Mouse (Mus musculus): Measurements from ENCODE around the gene 9630041A04Rik. TPM values are rescaled to one million over a fixed set of nuclear protein-coding genes. Genes with fewer than 3 reads are reported as not detected.

9630041A04Rik gene
- polyA plus RNA-seq, 1 experiment from 2014 or later: not detected

DNA sequence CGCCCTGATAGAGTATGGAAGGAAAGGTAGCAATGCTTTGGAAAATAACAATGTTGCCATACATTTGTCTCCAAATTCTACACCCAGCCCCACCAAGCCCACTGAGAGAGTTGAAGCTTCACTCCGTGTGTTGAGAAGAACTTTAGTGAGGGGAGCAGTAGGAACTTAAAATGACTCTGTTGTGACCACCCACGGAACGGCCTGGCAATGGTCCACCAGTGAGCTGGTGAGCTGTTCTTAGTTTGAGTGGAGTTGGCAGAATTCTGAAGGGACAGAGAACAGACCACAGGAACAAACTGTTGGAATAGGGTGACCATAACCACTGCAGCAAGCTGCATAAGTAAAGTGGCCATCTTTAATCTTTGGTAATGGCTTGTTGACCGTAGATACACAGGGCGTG lies 7.0 kb downstream of the 9630041A04Rik start:
- Histone ChIP-seq H3K4me1 (ENCODE audit: control insufficient read depth, insufficient read depth, low read length) (no peaks in the 10 kb centered on the region), H3K27ac (ENCODE audit: low read depth, low read length) (no peak overlapping the region), H3K4me3 (ENCODE audit: low read length) (no peak overlapping the region), H3K4me2 (replicated peaks; ENCODE audit: low read depth, low read length) (no peak overlapping the region), H3K36me3 (ENCODE audit: control insufficient read depth, insufficient read depth, low read length) (no peaks in the 10 kb centered on the region), H3K9ac (ENCODE audit: low read depth, low read length) (no peak overlapping the region), H3K9me3 (ENCODE audit: control insufficient read depth, low read length) (no peaks in the 10 kb centered on the region), H3K27me3 (ENCODE audit: control insufficient read depth, insufficient read depth, low read length) (no peaks in the 10 kb centered on the region)
- ATAC-seq (ENCODE audit: low FRiP score, low TSS enrichment): no peak
- 90% methylated on average over 6 of the region's 6 CpGs for WGBS

DNA sequence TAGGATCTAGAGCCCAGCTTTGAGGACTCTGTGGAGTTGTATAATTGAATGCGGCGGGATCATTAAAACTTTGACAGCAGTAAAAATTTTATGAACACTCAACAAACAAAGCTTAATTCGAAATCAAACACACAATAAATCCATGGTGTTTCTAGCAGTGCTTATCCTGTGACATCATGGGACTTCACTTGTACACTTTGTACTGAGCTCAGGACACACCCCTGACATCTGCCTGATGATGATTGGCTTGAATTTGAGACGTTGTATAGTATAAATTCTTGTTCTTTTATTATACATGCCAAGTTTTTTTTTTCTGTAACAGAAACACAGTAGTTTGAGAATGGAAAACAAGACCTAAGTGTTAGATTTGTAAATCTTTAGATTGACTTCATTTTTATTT lies 8.4 kb downstream of the 9630041A04Rik start:
- no peaks in the 10 kb centered on the region for H3K36me3 ChIP-seq (ENCODE audit: control insufficient read depth, insufficient read depth, low read length)
- no peak overlapping the region for H3K4me2 ChIP-seq (replicated peaks; ENCODE audit: low read depth, low read length)
- H3K27ac ChIP-seq (ENCODE audit: low read depth, low read length): no peak overlapping the region
- H3K27me3 ChIP-seq (ENCODE audit: control insufficient read depth, insufficient read depth, low read length): no peaks in the 10 kb centered on the region
- H3K4me3 ChIP-seq (ENCODE audit: low read length): no peak overlapping the region
- H3K9ac ChIP-seq (ENCODE audit: low read depth, low read length): no peak overlapping the region
- ATAC-seq (ENCODE audit: low FRiP score, low TSS enrichment): no peak
- 72% methylated on average over 4 of the region's 4 CpGs for WGBS
- no peaks in the 10 kb centered on the region for H3K4me1 ChIP-seq (ENCODE audit: control insufficient read depth, insufficient read depth, low read length)
- no peaks in the 10 kb centered on the region for H3K9me3 ChIP-seq (ENCODE audit: control insufficient read depth, low read length)

DNA sequence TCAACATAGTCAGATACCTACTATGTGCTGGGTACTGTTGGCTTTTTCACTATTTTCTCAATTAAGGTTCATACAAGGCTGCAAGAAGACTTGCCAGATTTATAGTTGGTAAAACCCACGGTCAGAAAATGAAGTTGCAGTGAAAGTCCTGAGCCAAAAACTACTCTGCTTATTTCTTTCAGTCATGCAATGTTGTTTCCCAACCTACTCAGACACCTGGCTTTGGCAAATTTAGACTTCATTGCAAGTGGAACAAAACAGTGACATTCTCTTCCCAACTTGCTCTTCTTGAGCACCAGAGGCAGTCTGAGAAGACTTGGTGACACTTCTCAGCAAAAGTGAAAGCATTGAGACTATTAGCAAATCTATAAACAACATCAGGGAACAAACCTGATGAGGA lies 13.7 kb downstream of the 9630041A04Rik start:
- Histone ChIP-seq H3K36me3 (ENCODE audit: control insufficient read depth, insufficient read depth, low read length) (no peaks in the 10 kb centered on the region), H3K4me1 (ENCODE audit: control insufficient read depth, insufficient read depth, low read length) (no peaks in the 10 kb centered on the region), H3K9me3 (ENCODE audit: control insufficient read depth, low read length) (no peaks in the 10 kb centered on the region), H3K4me2 (replicated peaks; ENCODE audit: low read depth, low read length) (no peak overlapping the region), H3K27me3 (ENCODE audit: control insufficient read depth, insufficient read depth, low read length) (no peaks in the 10 kb centered on the region), H3K9ac (ENCODE audit: low read depth, low read length) (no peak overlapping the region), H3K4me3 (ENCODE audit: low read length) (no peak overlapping the region), H3K27ac (ENCODE audit: low read depth, low read length) (no peak overlapping the region)
- no peak for ATAC-seq (ENCODE audit: low FRiP score, low TSS enrichment)
- 79% methylated on average over 1 of the region's 1 CpGs for WGBS

- Histone ChIP-seq H3K9me3 (ENCODE audit: control insufficient read depth, low read length) (no peaks in the 10 kb centered on the region), H3K4me1 (ENCODE audit: control insufficient read depth, insufficient read depth, low read length) (no peaks in the 10 kb centered on the region), H3K9ac (ENCODE audit: low read depth, low read length) (no peak overlapping the region), H3K4me3 (ENCODE audit: low read length) (no peak overlapping the region), H3K27me3 (ENCODE audit: control insufficient read depth, insufficient read depth, low read length) (no peaks in the 10 kb centered on the region), H3K4me2 (replicated peaks; ENCODE audit: low read depth, low read length) (no peak overlapping the region), H3K27ac (ENCODE audit: low read depth, low read length) (no peak overlapping the region), H3K36me3 (ENCODE audit: control insufficient read depth, insufficient read depth, low read length) (no peaks in the 10 kb centered on the region)
- ATAC-seq (ENCODE audit: low FRiP score, low TSS enrichment): no peak
- WGBS: 72% methylated on average over 11 of the region's 11 CpGs
These were observed 15.7 kb downstream of the 9630041A04Rik start for GRCm38 (mm10) chr9:101877109-101877987.

DNA sequence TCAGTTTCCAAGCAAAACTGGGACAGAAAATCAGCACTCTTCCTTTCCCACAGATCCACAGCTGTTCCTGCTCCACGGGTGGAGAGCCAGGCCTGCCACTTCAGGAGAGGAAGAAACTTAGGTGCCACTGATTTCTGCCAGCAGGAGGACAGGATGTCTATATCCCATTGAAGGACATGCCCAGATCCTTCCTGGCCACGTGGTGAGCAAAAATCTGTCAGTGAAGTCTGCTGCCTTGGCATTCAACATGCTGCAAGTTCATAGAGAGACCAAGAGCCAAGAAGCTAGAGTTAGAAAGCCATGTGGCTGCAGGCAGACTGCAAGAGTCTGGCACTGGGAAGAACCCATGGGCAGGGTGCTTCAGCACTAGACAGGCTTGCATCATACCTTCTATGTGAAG lies 21.7 kb downstream of the 9630041A04Rik start:
- WGBS: 72% methylated on average over 2 of the region's 2 CpGs
- no peak overlapping the region for H3K4me3 ChIP-seq (ENCODE audit: low read length)
- no peak overlapping the region for H3K9ac ChIP-seq (ENCODE audit: low read depth, low read length)
- no peaks in the 10 kb centered on the region for H3K36me3 ChIP-seq (ENCODE audit: control insufficient read depth, insufficient read depth, low read length)
- no peak overlapping the region for H3K4me2 ChIP-seq (replicated peaks; ENCODE audit: low read depth, low read length)
- no peaks in the 10 kb centered on the region for H3K27me3 ChIP-seq (ENCODE audit: control insufficient read depth, insufficient read depth, low read length)
- H3K9me3 ChIP-seq (ENCODE audit: control insufficient read depth, low read length): no peaks in the 10 kb centered on the region
- no peak overlapping the region for H3K27ac ChIP-seq (ENCODE audit: low read depth, low read length)
- no peak for ATAC-seq (ENCODE audit: low FRiP score, low TSS enrichment)
- H3K4me1 ChIP-seq (ENCODE audit: control insufficient read depth, insufficient read depth, low read length): no peaks in the 10 kb centered on the region

- 75% methylated on average over 1 of the region's 1 CpGs for WGBS
- Histone ChIP-seq H3K9ac (ENCODE audit: low read depth, low read length) (no peak overlapping the region), H3K27me3 (ENCODE audit: control insufficient read depth, insufficient read depth, low read length) (no peaks in the 10 kb centered on the region), H3K9me3 (ENCODE audit: control insufficient read depth, low read length) (no peaks in the 10 kb centered on the region), H3K27ac (ENCODE audit: low read depth, low read length) (no peak overlapping the region), H3K4me1 (ENCODE audit: control insufficient read depth, insufficient read depth, low read length) (no peaks in the 10 kb centered on the region), H3K4me3 (ENCODE audit: low read length) (no peak overlapping the region), H3K4me2 (replicated peaks; ENCODE audit: low read depth, low read length) (no peak overlapping the region), H3K36me3 (ENCODE audit: control insufficient read depth, insufficient read depth, low read length) (no peaks in the 10 kb centered on the region)
- no peak for ATAC-seq (ENCODE audit: low FRiP score, low TSS enrichment)
These were observed 36.2 kb downstream of the 9630041A04Rik start for GRCm38 (mm10) chr9:101897851-101898250.

- Histone ChIP-seq H3K4me1 (ENCODE audit: control insufficient read depth, insufficient read depth, low read length) (no peaks in the 10 kb centered on the region), H3K36me3 (ENCODE audit: control insufficient read depth, insufficient read depth, low read length) (no peaks in the 10 kb centered on the region), H3K4me2 (replicated peaks; ENCODE audit: low read depth, low read length) (no peak overlapping the region), H3K27ac (ENCODE audit: low read depth, low read length) (no peak overlapping the region), H3K9me3 (ENCODE audit: control insufficient read depth, low read length) (no peaks in the 10 kb centered on the region), H3K4me3 (ENCODE audit: low read length) (no peak overlapping the region), H3K27me3 (ENCODE audit: control insufficient read depth, insufficient read depth, low read length) (no peaks in the 10 kb centered on the region), H3K9ac (ENCODE audit: low read depth, low read length) (no peak overlapping the region)
- ATAC-seq (ENCODE audit: low FRiP score, low TSS enrichment): no peak
- WGBS: 93% methylated on average over 3 of the region's 3 CpGs
These were observed 41.8 kb downstream of the 9630041A04Rik start for GRCm38 (mm10) chr9:101903406-101903805.

DNA sequence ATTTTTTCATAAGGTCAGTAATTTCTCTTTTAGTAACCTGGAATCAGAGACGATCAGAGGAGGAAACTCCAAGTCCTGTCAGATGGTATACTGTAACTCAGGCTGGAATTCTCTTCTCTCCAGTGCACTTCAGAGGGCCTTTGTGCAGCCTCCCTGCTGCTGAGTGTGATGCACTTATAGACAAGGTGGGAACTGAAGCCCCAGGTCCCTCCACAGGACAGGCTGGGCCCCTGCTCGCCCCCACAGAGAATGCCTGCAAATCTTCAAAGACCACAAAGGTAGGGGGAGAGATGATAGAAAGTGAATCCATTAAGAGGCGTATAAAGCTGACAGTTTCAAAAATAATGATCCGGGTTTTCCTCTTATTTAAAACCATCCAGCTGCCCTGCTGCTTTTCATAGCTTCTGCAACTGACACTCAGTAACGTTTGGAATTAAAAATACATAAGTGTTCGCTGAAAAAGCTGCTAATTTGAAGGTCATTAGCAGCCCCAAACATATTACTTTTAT lies 46.2 kb downstream of the 9630041A04Rik start:
- Histone ChIP-seq H3K27me3 (ENCODE audit: control insufficient read depth, insufficient read depth, low read length) (no peaks in the 10 kb centered on the region), H3K4me3 (ENCODE audit: low read length) (no peak overlapping the region), H3K4me1 (ENCODE audit: control insufficient read depth, insufficient read depth, low read length) (no peaks in the 10 kb centered on the region), H3K9me3 (ENCODE audit: control insufficient read depth, low read length) (no peaks in the 10 kb centered on the region), H3K27ac (ENCODE audit: low read depth, low read length) (no peak overlapping the region), H3K9ac (ENCODE audit: low read depth, low read length) (no peak overlapping the region), H3K36me3 (ENCODE audit: control insufficient read depth, insufficient read depth, low read length) (no peaks in the 10 kb centered on the region), H3K4me2 (replicated peaks; ENCODE audit: low read depth, low read length) (no peak overlapping the region)
- no peak for ATAC-seq (ENCODE audit: low FRiP score, low TSS enrichment)
- 60% methylated on average over 6 of the region's 6 CpGs for WGBS

- H3K4me3 ChIP-seq (ENCODE audit: low read length): no peak overlapping the region
- no peak for ATAC-seq (ENCODE audit: low FRiP score, low TSS enrichment)
- H3K9ac ChIP-seq (ENCODE audit: low read depth, low read length): no peak overlapping the region
- no peaks in the 10 kb centered on the region for H3K9me3 ChIP-seq (ENCODE audit: control insufficient read depth, low read length)
- no peaks in the 10 kb centered on the region for H3K27me3 ChIP-seq (ENCODE audit: control insufficient read depth, insufficient read depth, low read length)
- H3K4me1 ChIP-seq (ENCODE audit: control insufficient read depth, insufficient read depth, low read length): no peaks in the 10 kb centered on the region
- no peak overlapping the region for H3K27ac ChIP-seq (ENCODE audit: low read depth, low read length)
- WGBS: 62% methylated on average over 5 of the region's 5 CpGs
- H3K36me3 ChIP-seq (ENCODE audit: control insufficient read depth, insufficient read depth, low read length): no peaks in the 10 kb centered on the region
- no peak overlapping the region for H3K4me2 ChIP-seq (replicated peaks; ENCODE audit: low read depth, low read length)
These were observed 47.2 kb downstream of the 9630041A04Rik start for GRCm38 (mm10) chr9:101908849-101909248.

Measured in kidney, embryonic 14.5 days (tissue).